Mouse (Mus musculus): ENCODE measurements around the gene H1foo. TPM values are rescaled to one million over a fixed set of nuclear protein-coding genes. Genes with fewer than 3 reads are reported as not detected.

The H1foo gene
- polyA plus RNA-seq, 1 experiment: not detected

GRCm38 (mm10) chr6:115995531-115995941 is 50.8 kb downstream of the H1foo start:
- TF ChIP-seq POLR2A (IDR thresholded peaks at IDR 0.05; ENCODE audit: control insufficient read depth, low read depth, low read length) (no peak), CTCF (IDR thresholded peaks at IDR 0.05; ENCODE audit: control insufficient read depth, insufficient read depth, insufficient replicate concordance, low read depth, low read length) (no peak)
- Histone ChIP-seq H3K4me1 (ENCODE audit: control insufficient read depth, insufficient read depth, low read length) (peaks cover 15% of the 10 kb centered on the region), H3K4me3 (ENCODE audit: control insufficient read depth, low read depth, low read length) (no peak overlapping the region), H3K36me3 (ENCODE audit: control insufficient read depth, insufficient read depth, low read length) (no peaks in the 10 kb centered on the region), H3K27ac (ENCODE audit: control insufficient read depth, insufficient read depth, low read depth, low read length) (peak overlapping the region; percentile 42), H3K27me3 (ENCODE audit: control insufficient read depth, insufficient read depth, low read length) (peaks cover 2% of the 10 kb centered on the region; the same call in 1 of the 2 replicates)

GRCm38 (mm10) chr6:115996171-115996851 is 51.6 kb downstream of the H1foo start:
- H3K4me1 ChIP-seq (ENCODE audit: control insufficient read depth, insufficient read depth, low read length): peaks cover 15% of the 10 kb centered on the region
- H3K27ac ChIP-seq (ENCODE audit: control insufficient read depth, insufficient read depth, low read depth, low read length): peak overlapping the region; percentile 42
- H3K4me3 ChIP-seq (ENCODE audit: control insufficient read depth, low read depth, low read length): no peak overlapping the region
- TF ChIP-seq POLR2A (IDR thresholded peaks at IDR 0.05; ENCODE audit: control insufficient read depth, low read depth, low read length) (no peak), CTCF (IDR thresholded peaks at IDR 0.05; ENCODE audit: control insufficient read depth, insufficient read depth, insufficient replicate concordance, low read depth, low read length) (no peak)
- peaks cover 2% of the 10 kb centered on the region; the same call in 1 of the 2 replicates for H3K27me3 ChIP-seq (ENCODE audit: control insufficient read depth, insufficient read depth, low read length)
- no peaks in the 10 kb centered on the region for H3K36me3 ChIP-seq (ENCODE audit: control insufficient read depth, insufficient read depth, low read length)

GRCm38 (mm10) chr6:115997726-115998311 is 53.1 kb downstream of the H1foo start:
- Histone ChIP-seq H3K4me1 (ENCODE audit: control insufficient read depth, insufficient read depth, low read length) (peaks cover 15% of the 10 kb centered on the region), H3K27me3 (ENCODE audit: control insufficient read depth, insufficient read depth, low read length) (peaks cover 2% of the 10 kb centered on the region; the same call in 1 of the 2 replicates), H3K36me3 (ENCODE audit: control insufficient read depth, insufficient read depth, low read length) (no peaks in the 10 kb centered on the region), H3K27ac (ENCODE audit: control insufficient read depth, insufficient read depth, low read depth, low read length) (no peak overlapping the region), H3K4me3 (ENCODE audit: control insufficient read depth, low read depth, low read length) (no peak overlapping the region)
- no peak for TF ChIP-seq CTCF (IDR thresholded peaks at IDR 0.05; ENCODE audit: control insufficient read depth, insufficient read depth, insufficient replicate concordance, low read depth, low read length)
- no peak for TF ChIP-seq POLR2A (IDR thresholded peaks at IDR 0.05; ENCODE audit: control insufficient read depth, low read depth, low read length)

GRCm38 (mm10) chr6:115998758-115999157 is 54.0 kb downstream of the H1foo start:
- TF ChIP-seq CTCF (IDR thresholded peaks at IDR 0.05; ENCODE audit: control insufficient read depth, insufficient read depth, insufficient replicate concordance, low read depth, low read length) (no peak), POLR2A (IDR thresholded peaks at IDR 0.05; ENCODE audit: control insufficient read depth, low read depth, low read length) (no peak)
- Histone ChIP-seq H3K27ac (ENCODE audit: control insufficient read depth, insufficient read depth, low read depth, low read length) (no peak overlapping the region), H3K4me1 (ENCODE audit: control insufficient read depth, insufficient read depth, low read length) (peaks cover 7% of the 10 kb centered on the region)

GRCm38 (mm10) chr6:115999227-115999626 is 54.5 kb downstream of the H1foo start:
- TF ChIP-seq CTCF (IDR thresholded peaks at IDR 0.05; ENCODE audit: control insufficient read depth, insufficient read depth, insufficient replicate concordance, low read depth, low read length) (no peak), POLR2A (IDR thresholded peaks at IDR 0.05; ENCODE audit: control insufficient read depth, low read depth, low read length) (no peak)
- H3K27me3 ChIP-seq (ENCODE audit: control insufficient read depth, insufficient read depth, low read length): peaks cover 2% of the 10 kb centered on the region; the same call in 1 of the 2 replicates
- peaks cover 3% of the 10 kb centered on the region; the same call in 1 of the 2 replicates for H3K4me1 ChIP-seq (ENCODE audit: control insufficient read depth, insufficient read depth, low read length)
- no peak overlapping the region for H3K27ac ChIP-seq (ENCODE audit: control insufficient read depth, insufficient read depth, low read depth, low read length)
- no peak overlapping the region for H3K4me3 ChIP-seq (ENCODE audit: control insufficient read depth, low read depth, low read length)
- H3K36me3 ChIP-seq (ENCODE audit: control insufficient read depth, insufficient read depth, low read length): no peaks in the 10 kb centered on the region

More at GRCm38 (mm10) chr6:115998758-115999157, 54.0 kb downstream of the H1foo start:
- H3K4me3 ChIP-seq (ENCODE audit: control insufficient read depth, low read depth, low read length): no peak overlapping the region
- no peaks in the 10 kb centered on the region for H3K36me3 ChIP-seq (ENCODE audit: control insufficient read depth, insufficient read depth, low read length)
- H3K27me3 ChIP-seq (ENCODE audit: control insufficient read depth, insufficient read depth, low read length): peaks cover 2% of the 10 kb centered on the region; the same call in 1 of the 2 replicates

Other genes starting within 250 kb of the H1foo start
- gene Tmem40, start 182.5 kb upstream of the H1foo start, polyA plus RNA-seq (2012; rRNA removed): 0.53 and 0.93 TPM in 2 replicates
- gene Cand2, start 170.4 kb upstream of the H1foo start, polyA plus RNA-seq (2012; rRNA removed): 7.2 TPM in 2 replicates
- gene Rpl32, start 136.2 kb upstream of the H1foo start, polyA plus RNA-seq (2012; rRNA removed): 597 and 654 TPM in 2 replicates
- gene Efcab12, start 106.5 kb upstream of the H1foo start, polyA plus RNA-seq (2012; rRNA removed): 26.2 and 27.6 TPM in 2 replicates
- 6.3 and 7.6 TPM in 2 replicates for gene Mbd4, start 91.6 kb upstream of the H1foo start, polyA plus RNA-seq (2012; rRNA removed)
- gene Ift122, start 91.5 kb upstream of the H1foo start, polyA plus RNA-seq (2012; rRNA removed): 126 and 128 TPM in 2 replicates
- gene Rho, start 13.2 kb upstream of the H1foo start, polyA plus RNA-seq (2012; rRNA removed): 4.8 and 5.7 TPM in 2 replicates
- gene Plxnd1, start 50.1 kb downstream of the H1foo start, polyA plus RNA-seq (2012; rRNA removed): 5.7 and 6.1 TPM in 2 replicates
- gene Tmcc1, start 248.5 kb downstream of the H1foo start, polyA plus RNA-seq (2012; rRNA removed): 89.6 and 97.7 TPM in 2 replicates